Mouse (Mus musculus): ENCODE results near the gene Mmp13. TPM values are rescaled to one million over a fixed set of nuclear protein-coding genes. Genes with fewer than 3 reads are reported as not detected.
"Not testable (repeated sequence)": the region's sequence is repeated elsewhere in the genome, so short reads cannot be mapped to it uniquely, and the experiment has no call there.

The Mmp13 gene
- 1 to 10 TPM in 1 of 2 experiments, under 1 TPM in 1; 0.46 to 1.5 TPM for total RNA-seq (2021)
- long read RNA-seq, experiment 1, result 0 reads
- long read RNA-seq, experiment 2, result 0 reads

- DNase-seq (ENCODE audit: low spot score in 2 of 2), result no peak
Measured at GRCm38 (mm10) chr9:7272214-7272613, at the start of gene Mmp13. TSS of gene Mmp13 (plus strand) at chr9:7272514.

GRCm38 (mm10) chr9:7238619-7239018, 33.7 kb upstream of the Mmp13 start:
- no peak for DNase-seq (ENCODE audit: low spot score in 2 of 2)

GRCm38 (mm10) chr9:7239967-7240366, 32.3 kb upstream of the Mmp13 start:
- no peak for DNase-seq (ENCODE audit: low spot score in 2 of 2)

- no peak for DNase-seq (ENCODE audit: low spot score in 2 of 2)
Measured at GRCm38 (mm10) chr9:7252797-7253654, 19.3 kb upstream of the Mmp13 start.

GRCm38 (mm10) chr9:7261667-7262066, 10.6 kb upstream of the Mmp13 start:
- DNase-seq (ENCODE audit: low spot score in 2 of 2), result no peak

GRCm38 (mm10) chr9:7270071-7270470, 2.2 kb upstream of the Mmp13 start:
- no peak for DNase-seq (ENCODE audit: low spot score in 2 of 2)

- no peak for DNase-seq (ENCODE audit: low spot score in 2 of 2)
Measured at GRCm38 (mm10) chr9:7282565-7283302, 10.4 kb downstream of the Mmp13 start.

- not testable (repeated sequence) for DNase-seq (ENCODE audit: low spot score in 2 of 2)
Measured at GRCm38 (mm10) chr9:7283303-7283684, 11.0 kb downstream of the Mmp13 start.

- DNase-seq (ENCODE audit: low spot score in 2 of 2), result no peak
Measured at GRCm38 (mm10) chr9:7289501-7289900, 17.2 kb downstream of the Mmp13 start.

GRCm38 (mm10) chr9:7289901-7290300, 17.6 kb downstream of the Mmp13 start:
- no peak for DNase-seq (ENCODE audit: low spot score in 2 of 2)

- DNase-seq (ENCODE audit: low spot score in 2 of 2), result no peak
Measured at GRCm38 (mm10) chr9:7292132-7292531, 19.8 kb downstream of the Mmp13 start.

GRCm38 (mm10) chr9:7331847-7332246, 59.5 kb downstream of the Mmp13 start:
- DNase-seq (ENCODE audit: low spot score in 2 of 2), result no peak

Other genes starting within 250 kb of the Mmp13 start
- 10 to 100 TPM in 1 of 2 experiments, 1 to 10 TPM in 1; 9.7 to 11.6 TPM for gene Dync2h1, start 88.1 kb upstream of the Mmp13 start, total RNA-seq (2021)
- gene Dcun1d5, start 88.0 kb upstream of the Mmp13 start, total RNA-seq (2021), result 10 to 100 TPM; 82.1 to 87.0 TPM
- 10 to 100 TPM in 1 of 2 experiments, 1 to 10 TPM in 1; 5.4 to 18.5 TPM for gene Mmp12, start 71.9 kb downstream of the Mmp13 start, total RNA-seq (2021)
- not detected for gene Mmp1b, start 115.5 kb downstream of the Mmp13 start, total RNA-seq (2021)
- gene Mmp3, start 173.3 kb downstream of the Mmp13 start, total RNA-seq (2021), result under 1 TPM in 1 of 2 experiments, not detected in 1; 0.17 TPM
- not detected for gene Mmp10, start 229.8 kb downstream of the Mmp13 start, total RNA-seq (2021)

Data from adrenal gland, adult 18-20 months (tissue).